Mouse (Mus musculus) olfactory bulb, adult 2 months (tissue): Measurements from ENCODE around the gene Ntn1.

Experiments
- CTCF ChIP-seq: fragments of 200-500 bp; IDR thresholded peaks from 2 replicates; pipeline ENCODE4 v1.5.1; 2012; ENCODE audit warnings: low read depth, mild to moderate bottlenecking, low read length, moderate library complexity; ENCODE audit not compliant: insufficient read depth
- POLR2A ChIP-seq: fragments of 200-500 bp; IDR thresholded peaks from 2 replicates; pipeline ENCODE4 v1.6.1; 2012; ENCODE audit warnings: mild to moderate bottlenecking, low read depth, low read length, moderate library complexity; ENCODE audit not compliant: insufficient read depth

DNA sequence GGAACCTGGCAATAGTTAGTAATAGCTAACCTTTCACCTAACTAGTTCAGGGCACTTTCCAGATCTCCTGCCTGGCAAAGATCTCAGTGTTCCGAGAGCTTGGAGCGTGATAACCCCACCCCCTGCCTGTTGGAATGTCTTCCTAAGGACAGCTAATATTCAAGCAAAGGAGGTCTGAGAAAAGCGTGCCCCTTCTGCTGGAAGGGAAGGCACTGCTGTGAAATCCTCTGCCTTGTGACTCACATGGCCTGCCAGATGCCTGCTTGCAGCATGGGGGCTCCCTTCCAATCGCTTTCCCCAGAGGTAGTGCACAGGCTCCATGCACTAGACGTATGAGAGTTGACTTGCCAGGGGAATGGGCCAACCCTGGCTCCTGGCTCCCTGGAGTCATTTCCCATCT is 113.3 kb downstream of the Ntn1 start:
- no peak for TF ChIP-seq CTCF
- no peak for TF ChIP-seq POLR2A
